32 mouse cellular contexts compared by ENCODE assay signal in genomic region chr17:8444062-8444461, GRCm38 (mm10). TPM values are rescaled to one million over a fixed set of nuclear protein-coding genes. Genes with fewer than 3 reads are reported as not detected.
DNase-seq lines count a peak whose midpoint lies in the region; ATAC-seq and TF ChIP-seq lines count a peak whose summit lies in the region.
"Had no signal": no experiment of that assay in that cellular context is flagged by ENCODE, and none has a peak within 500 bp of the region (broad histone marks: within the 10 kb centered on the region; RNA-seq: fewer than 3 reads in every experiment).

No protein-coding gene starts in this region.

- H3K4me2 ChIP-seq in CH12.LX (ENCODE audit: insufficient read depth, low read depth, poor library complexity, severe bottlenecking), result no peak overlapping the region
- H3K4me2 ChIP-seq: embryonic facial prominence, embryonic 13.5 days; forebrain, embryonic 12.5 days; hindbrain, embryonic 15.5 days; kidney, embryonic 15.5 days; limb, embryonic 12.5 days; liver, embryonic 13.5 days; midbrain, embryonic 13.5 days; neural tube, embryonic 12.5 days had no signal

- no peaks in the 10 kb centered on the region for H3K27me3 ChIP-seq in heart, adult 2 months (ENCODE audit: control insufficient read depth, insufficient read depth, low read length)
- peaks cover 2% of the 10 kb centered on the region for H3K27me3 ChIP-seq in CH12.LX (replicated peaks)

- dilution Hi-C loops in CH12.LX (cut with MboI; ENCODE audit: extremely low pct_ligation_motif_present, extremely low pct_unique_long_range_greater_than_20kb, low sequenced_read_pairs), result no loop called here

- no peaks in the 10 kb centered on the region for H3K9me3 ChIP-seq in CH12.LX (replicated peaks; ENCODE audit: low read length)
- H3K9me3 ChIP-seq: embryonic facial prominence, embryonic 13.5 days; forebrain, embryonic 12.5 days; hindbrain, embryonic 15.5 days; kidney, embryonic 15.5 days; limb, embryonic 12.5 days; liver, embryonic 13.5 days; midbrain, embryonic 13.5 days; neural tube, embryonic 12.5 days had no signal

- no peaks in the 10 kb centered on the region for H3K79me2 ChIP-seq in heart, adult 2 months (replicated peaks; ENCODE audit: control insufficient read depth, insufficient read depth, low read length)
- H3K79me2 ChIP-seq in CH12.LX (replicated peaks; ENCODE audit: control insufficient read depth, extremely low read depth, insufficient read depth, poor library complexity, severe bottlenecking), result no peaks in the 10 kb centered on the region

- no peak overlapping the region for H3K4me3 ChIP-seq in heart, adult 2 months
- no peak overlapping the region for H3K4me3 ChIP-seq in left cerebral cortex, adult 2 months
- no peak overlapping the region for H3K4me3 ChIP-seq in CH12.LX (replicated peaks in 1 of 3; ENCODE audit: low read depth in 2 of 3, low read length in 2 of 3, poor library complexity in 1 of 3)
- H3K4me3 ChIP-seq: embryonic facial prominence, embryonic 13.5 days; erythroblast, embryonic 14.5 days; forebrain, embryonic 12.5 days; hindbrain, embryonic 15.5 days; kidney, embryonic 15.5 days; limb, embryonic 12.5 days; liver, embryonic 13.5 days; midbrain, embryonic 13.5 days; neural tube, embryonic 12.5 days had no signal

- 54% methylated on average over 3 of the region's 3 CpGs for WGBS in heart, adult 2 months

- TF ChIP-seq POLR2A in heart, adult 2 months (IDR thresholded peaks at IDR 0.05; ENCODE audit: insufficient read depth, low read depth, low read length), result no peak
- no peak for TF ChIP-seq POLR2A in CH12.LX (IDR thresholded peaks at IDR 0.05; ENCODE audit: low read depth, low read length)
- no peak for TF ChIP-seq POLR2A in brain, embryonic 14.5 days (IDR thresholded peaks at IDR 0.05; ENCODE audit: borderline replicate concordance, extremely low read depth, insufficient read depth, insufficient read length, poor library complexity, severe bottlenecking)

- H3K4me1 ChIP-seq in heart, adult 2 months (ENCODE audit: control insufficient read depth, insufficient read depth, low read length), result no peaks in the 10 kb centered on the region
- peaks cover 10 to 14% of the 10 kb centered on the region in 2 experiments for H3K4me1 ChIP-seq in CH12.LX (ENCODE audit: control insufficient read depth in 1 of 2, insufficient read depth in 2 of 2)
- H3K4me1 ChIP-seq: embryonic facial prominence, embryonic 13.5 days; forebrain, embryonic 12.5 days; hindbrain, embryonic 15.5 days; limb, embryonic 12.5 days; liver, embryonic 13.5 days; midbrain, embryonic 13.5 days; neural tube, embryonic 12.5 days had no signal

- H3K36me3 ChIP-seq in heart, adult 2 months (ENCODE audit: control insufficient read depth, insufficient read depth, low read length), result no peaks in the 10 kb centered on the region
- H3K36me3 ChIP-seq in CH12.LX (replicated peaks in 1 of 2; ENCODE audit: control insufficient read depth in 1 of 2, insufficient read depth in 1 of 2, low read length in 1 of 2), result no peaks in the 10 kb centered on the region
- H3K36me3 ChIP-seq: embryonic facial prominence, embryonic 13.5 days; forebrain, embryonic 12.5 days; hindbrain, embryonic 15.5 days; kidney, embryonic 15.5 days; limb, embryonic 12.5 days; liver, embryonic 13.5 days; midbrain, embryonic 13.5 days; neural tube, embryonic 12.5 days had no signal

- TF ChIP-seq EP300 in heart, adult 2 months (IDR thresholded peaks at IDR 0.05; ENCODE audit: insufficient read depth, low read depth, low read length), result no peak
- no peak for TF ChIP-seq EP300 in CH12.LX (IDR thresholded peaks at IDR 0.05; ENCODE audit: low read length)

- peak; percentile 26 for TF ChIP-seq RAD21 in CH12.LX (IDR thresholded peaks at IDR 0.05; ENCODE audit: low read depth, low read length)

- H3K27ac ChIP-seq in heart, adult 2 months, result no peak overlapping the region
- H3K27ac ChIP-seq in left cerebral cortex, adult 2 months, result no peak overlapping the region
- no peak overlapping the region for H3K27ac ChIP-seq in CH12.LX (ENCODE audit: insufficient read depth, low read depth)
- H3K27ac ChIP-seq: embryonic facial prominence, embryonic 13.5 days; forebrain, embryonic 12.5 days; hindbrain, embryonic 15.5 days; kidney, embryonic 15.5 days; limb, embryonic 12.5 days; liver, embryonic 13.5 days; midbrain, embryonic 13.5 days; neural tube, embryonic 12.5 days had no signal

- no peak for DNase-seq in heart, adult 2 months
- DNase-seq in heart, postnatal 36 days, result no peak
- DNase-seq in left cerebral cortex, adult 2 months (ENCODE audit: extremely low spot score in 1 of 2, low spot score in 2 of 2), result no peak
- no peak for DNase-seq in left cerebral cortex, adult 11 months (ENCODE audit: low spot score)
- DNase-seq in CH12.LX (ENCODE audit: extremely low read depth), result no peak
- DNase-seq in brain, embryonic 14.5 days (ENCODE audit: low read depth), result no peak
- DNase-seq in adrenal gland, adult (ENCODE audit: inconsistent age in 2 of 2, low spot score in 1 of 2), result no peak
- DNase-seq: adrenal gland, postnatal 10 days; cerebellum, adult 2 months; cerebellum, postnatal 25 days; embryo, embryonic 11 days; gastrocnemius, postnatal 14 days; kidney, adult 11 months; liver, embryonic 13.5 days; lung, postnatal 10 days; right cerebral cortex, postnatal 14 days had no signal

- intact Hi-C loops in heart, adult 2 months (cut with DNase I), result no loop called here
- intact Hi-C loops in heart, postnatal 36 days (cut with DNase I), result no loop called here
- intact Hi-C loops in left cerebral cortex, adult 2 months (cut with DNase I), result no loop called here

- no peak for ATAC-seq in monocyte, adult 5-6 weeks (replicated peaks; ENCODE audit: insufficient number of reproducible peaks, low FRiP score, low TSS enrichment, poor library complexity, severe bottlenecking)
- ATAC-seq: activated CD4-positive, CD25-positive, alpha-beta regulatory T cell, adult 4 months; midbrain, embryonic 13.5 days had no signal

- in situ Hi-C loops in CH12.LX (cut with MboI; ENCODE audit: low pct_ligation_motif_present, low pct_unique_long_range_greater_than_20kb, low sequenced_read_pairs), result no loop called here

- peak; percentile 42 for TF ChIP-seq CTCF in heart, adult 2 months (IDR thresholded peaks at IDR 0.05)
- peak; percentile 39 for TF ChIP-seq CTCF in left cerebral cortex, adult 2 months (IDR thresholded peaks at IDR 0.05)
- TF ChIP-seq CTCF in CH12.LX (conservative IDR thresholded peaks at IDR 0.05 in 1 of 2, IDR thresholded peaks at IDR 0.05 in 1 of 2; ENCODE audit: low read depth in 2 of 2, low read length in 2 of 2), result peak in 1 of 2 experiments; percentile 43; a peak in 2 of 4 replicates
- peak; percentile 34; the same call in 1 of the 2 replicates for TF ChIP-seq CTCF in brain, embryonic 14.5 days (IDR thresholded peaks at IDR 0.05; ENCODE audit: borderline replicate concordance, extremely low read depth, insufficient read depth, insufficient read length)

- H3K9ac ChIP-seq in heart, adult 2 months (ENCODE audit: low read depth, low read length), result no peak overlapping the region
- H3K9ac ChIP-seq in CH12.LX (ENCODE audit: insufficient read depth, low read depth), result no peak overlapping the region
- H3K9ac ChIP-seq: embryonic facial prominence, embryonic 13.5 days; forebrain, embryonic 12.5 days; hindbrain, embryonic 15.5 days; kidney, embryonic 15.5 days; limb, embryonic 12.5 days; liver, embryonic 13.5 days; midbrain, embryonic 13.5 days; neural tube, embryonic 12.5 days had no signal

TF ChIP-seq in CH12.LX, 34 proteins besides CTCF, POLR2A, EP300 and RAD21:
- TF ChIP-seq ZMIZ1 (IDR thresholded peaks at IDR 0.05; ENCODE audit: low read depth, low read length) (no peak), MAFK (IDR thresholded peaks at IDR 0.05; ENCODE audit: insufficient replicate concordance, low read length) (no peak), IRF4 (IDR thresholded peaks at IDR 0.05; ENCODE audit: low read depth, low read length) (no peak), USF2 (conservative IDR thresholded peaks at IDR 0.05; ENCODE audit: low read depth, low read length) (no peak), ZNF384 (IDR thresholded peaks at IDR 0.05; ENCODE audit: low read depth, low read length) (no peak), KAT2A (IDR thresholded peaks at IDR 0.05; ENCODE audit: insufficient replicate concordance, low read length) (no peak), ETS1 (conservative IDR thresholded peaks at IDR 0.05; ENCODE audit: low read depth, low read length) (no peak), CHD2 (IDR thresholded peaks at IDR 0.05; ENCODE audit: low read length) (no peak), ZKSCAN1 (IDR thresholded peaks at IDR 0.05; ENCODE audit: borderline replicate concordance, low read depth, low read length) (no peak), TCF12 (IDR thresholded peaks at IDR 0.05; ENCODE audit: low read depth, low read length) (no peak), USF1 (IDR thresholded peaks at IDR 0.05; ENCODE audit: low read depth, low read length) (no peak), MAX (IDR thresholded peaks at IDR 0.05; ENCODE audit: low read length) (no peak), GABPA (IDR thresholded peaks at IDR 0.05; ENCODE audit: insufficient replicate concordance, low read depth, low read length) (no peak), MYC (IDR thresholded peaks at IDR 0.05; ENCODE audit: low read depth, low read length) (no peak), RCOR1 (conservative IDR thresholded peaks at IDR 0.05; ENCODE audit: low read depth, low read length) (no peak)
TF ChIP-seq in CH12.LX: peak in this region for 0.

RNA-seq across cellular contexts. Expression of gene T, which starts 9.8 kb away (rescaled TPM):
- total RNA-seq in heart, adult 2 months (2021), result not detected
- polyA plus RNA-seq in heart, adult 2 months (2012; rRNA removed), result not detected in 2 replicates
- not detected for total RNA-seq in heart, postnatal 36 days (2021)
- not detected for total RNA-seq in left cerebral cortex, adult 2 months (2021)
- total RNA-seq in CH12.LX (2012; rRNA removed), result 0.17 TPM in 1 of 2 replicates, not detected in the other
- not detected in 2 replicates for total RNA-seq in CH12.LX (2014; rRNA removed)
- polyA plus RNA-seq in CH12.LX (2012; ENCODE audit: insufficient read length, low read depth), result not detected in 2 replicates
- polyA plus RNA-seq in brain, embryonic 14.5 days (2012; rRNA removed), result 1.4 and 2.3 TPM in 2 replicates
- not detected in 3 replicates for total RNA-seq in monocyte, adult 5-6 weeks (2017)
- total RNA-seq: adrenal gland, postnatal 10 days; gastrocnemius, postnatal 14 days; heart, adult 8-10 months; hematopoietic stem cell, adult 5-6 weeks; layer of hippocampus, postnatal 14 days; megakaryocyte progenitor cell, adult 5-6 weeks had no signal
- polyA plus RNA-seq: activated CD4-positive, CD25-positive, alpha-beta regulatory T cell, adult 4 months; erythroblast, embryonic 14.5 days; large intestine, adult 2 months; liver, embryonic 13.5 days; urinary bladder, adult 2 months had no signal
